Comparison of ENCODE assay signal across 16 mouse cellular contexts in the genomic region with DNA sequence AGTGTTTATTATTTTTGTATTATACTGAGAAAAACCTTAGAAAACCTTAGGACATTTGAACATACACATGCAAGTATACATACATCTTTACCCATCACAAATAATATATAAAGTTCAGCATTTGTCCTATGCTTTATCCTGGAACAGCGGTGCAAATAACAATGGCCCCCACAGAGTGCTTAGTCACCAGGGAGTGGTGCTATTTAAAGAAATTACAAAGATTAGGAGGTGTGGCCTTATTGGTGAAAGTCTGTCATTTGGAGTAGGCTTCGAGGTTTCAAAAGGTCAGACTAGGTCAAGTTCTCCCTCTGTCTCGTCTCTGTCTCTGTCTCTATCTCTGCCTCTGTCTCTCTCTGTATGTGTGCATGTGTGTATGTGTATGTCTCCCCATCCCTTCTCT.
"Had no signal": no experiment of that assay in that cellular context is flagged by ENCODE, and none has a peak within 500 bp of the region (broad histone marks: within the 10 kb centered on the region; RNA-seq: fewer than 3 reads in every experiment).

No protein-coding gene starts in this region.

- H3K27me3 ChIP-seq: liver, embryonic 13.5 days; midbrain, embryonic 12.5 days; midbrain, embryonic 15.5 days; neural tube, embryonic 12.5 days; neural tube, embryonic 15.5 days had no signal

- H3K4me2 ChIP-seq: liver, embryonic 13.5 days; midbrain, embryonic 12.5 days; midbrain, embryonic 15.5 days; neural tube, embryonic 12.5 days; neural tube, embryonic 15.5 days had no signal

- H3K4me1 ChIP-seq: liver, embryonic 13.5 days; midbrain, embryonic 12.5 days; midbrain, embryonic 15.5 days; neural tube, embryonic 12.5 days; neural tube, embryonic 15.5 days had no signal

- H3K36me3 ChIP-seq: liver, embryonic 13.5 days; midbrain, embryonic 12.5 days; midbrain, embryonic 15.5 days; neural tube, embryonic 12.5 days; neural tube, embryonic 15.5 days had no signal

- DNase-seq: kidney, adult 9 months; kidney, postnatal 14 days; kidney, postnatal 4 days; liver, embryonic 13.5 days; lung, adult 2 months; lung, postnatal 14 days; lung, postnatal 4 days; right cerebral cortex, adult 18-20 months; right cerebral cortex, postnatal 14 days; right cerebral cortex, postnatal 4 days; thymus, postnatal 25 days had no signal

- H3K4me3 ChIP-seq: left cerebral cortex, adult 2 months; liver, embryonic 13.5 days; midbrain, embryonic 12.5 days; midbrain, embryonic 15.5 days; neural tube, embryonic 12.5 days; neural tube, embryonic 15.5 days had no signal

- H3K27ac ChIP-seq: left cerebral cortex, adult 2 months; liver, embryonic 13.5 days; midbrain, embryonic 12.5 days; midbrain, embryonic 15.5 days; neural tube, embryonic 12.5 days; neural tube, embryonic 15.5 days had no signal

- H3K9me3 ChIP-seq: liver, embryonic 13.5 days; midbrain, embryonic 12.5 days; midbrain, embryonic 15.5 days; neural tube, embryonic 12.5 days; neural tube, embryonic 15.5 days had no signal

- ATAC-seq: midbrain, embryonic 15.5 days had no signal

- H3K9ac ChIP-seq: liver, embryonic 13.5 days; midbrain, embryonic 12.5 days; midbrain, embryonic 15.5 days; neural tube, embryonic 12.5 days; neural tube, embryonic 15.5 days had no signal
